1 mouse cellular context compared by ENCODE assay signal in genomic region chr7:19267051-19267450, GRCm38 (mm10).
TF ChIP-seq lines count a peak whose summit lies in the region.

No protein-coding gene starts in this region.

TF ChIP-seq in MEL, 35 proteins besides CTCF, POLR2A, EP300 and RAD21 (continued from another document):
- TF ChIP-seq ZC3H11A (IDR thresholded peaks at IDR 0.05; ENCODE audit: low read depth, low read length): no peak
- no peak for TF ChIP-seq MYB (IDR thresholded peaks at IDR 0.05; ENCODE audit: low read depth, low read length)
- no peak for TF ChIP-seq TCF12 (IDR thresholded peaks at IDR 0.05; ENCODE audit: low read depth, low read length)
- TF ChIP-seq SIN3A (IDR thresholded peaks at IDR 0.05; ENCODE audit: low read length): no peak
- no peak for TF ChIP-seq ELF1 (IDR thresholded peaks at IDR 0.05; ENCODE audit: low read depth, low read length)
- no peak for TF ChIP-seq NRF1 (IDR thresholded peaks at IDR 0.05; ENCODE audit: insufficient read depth, low read depth, low read length, poor library complexity, severe bottlenecking)
- TF ChIP-seq MAFK (IDR thresholded peaks at IDR 0.05; ENCODE audit: borderline replicate concordance, low read depth, low read length): no peak
- TF ChIP-seq HCFC1 (IDR thresholded peaks at IDR 0.05; ENCODE audit: low read depth, low read length): no peak
- no peak for TF ChIP-seq TBP (IDR thresholded peaks at IDR 0.05; ENCODE audit: low read depth, low read length)
- TF ChIP-seq MEF2A (IDR thresholded peaks at IDR 0.05; ENCODE audit: extremely low read depth, insufficient replicate concordance, low read depth, low read length, poor library complexity, severe bottlenecking): no peak
